Mouse (Mus musculus): ENCODE measurements at regions not wholly inside any gene's neighbourhood (a gene's known extent, or its start where the extent isn't known, plus 50 kb on each side); places are given as distances from the start of the nearest gene placed in this dataset.

DNA sequence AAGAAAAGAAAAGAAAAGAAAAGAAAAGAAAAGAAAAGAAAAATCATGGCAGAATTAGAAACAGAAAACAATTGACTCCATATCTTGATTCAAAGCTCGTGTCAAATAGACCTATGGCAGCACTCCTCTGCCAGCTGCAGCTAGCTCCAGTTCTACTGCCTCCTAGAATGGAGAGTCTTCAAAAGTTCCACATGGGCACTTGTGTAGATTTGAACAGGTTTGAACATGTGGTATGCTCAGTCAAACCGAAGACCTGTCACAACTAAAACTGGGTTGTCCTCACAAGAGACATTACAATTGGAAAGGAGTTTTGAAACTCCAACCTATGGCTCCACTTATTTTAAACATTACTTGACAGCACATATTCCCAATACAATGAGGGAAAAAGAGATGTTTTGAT, 355.6 kb upstream of the Atp2b1 start:
- no peaks in the 10 kb centered on the region for H3K27me3 ChIP-seq (ENCODE audit: control insufficient read depth, insufficient read depth, low read length)
- no peaks in the 10 kb centered on the region for H3K4me1 ChIP-seq (ENCODE audit: control insufficient read depth, insufficient read depth, low read length)
- 78% methylated on average over 2 of the region's 2 CpGs for WGBS
- DNase-seq (ENCODE audit: low spot score) = no peak
- H3K4me2 ChIP-seq (ENCODE audit: low read depth, low read length) = no peak overlapping the region
- H3K9ac ChIP-seq (replicated peaks; ENCODE audit: low read length) = no peak overlapping the region
- no peaks in the 10 kb centered on the region for H3K9me3 ChIP-seq (replicated peaks; ENCODE audit: control insufficient read depth, low read length)
- no peak for ATAC-seq (replicated peaks; ENCODE audit: insufficient number of reproducible peaks, low FRiP score, low TSS enrichment, low read depth)
- no peak overlapping the region for H3K4me3 ChIP-seq (ENCODE audit: low read depth, low read length)
- H3K36me3 ChIP-seq (replicated peaks; ENCODE audit: control insufficient read depth, insufficient read depth, low read depth, low read length) = no peaks in the 10 kb centered on the region
- H3K27ac ChIP-seq (replicated peaks; ENCODE audit: low read depth, low read length) = no peak overlapping the region

DNA sequence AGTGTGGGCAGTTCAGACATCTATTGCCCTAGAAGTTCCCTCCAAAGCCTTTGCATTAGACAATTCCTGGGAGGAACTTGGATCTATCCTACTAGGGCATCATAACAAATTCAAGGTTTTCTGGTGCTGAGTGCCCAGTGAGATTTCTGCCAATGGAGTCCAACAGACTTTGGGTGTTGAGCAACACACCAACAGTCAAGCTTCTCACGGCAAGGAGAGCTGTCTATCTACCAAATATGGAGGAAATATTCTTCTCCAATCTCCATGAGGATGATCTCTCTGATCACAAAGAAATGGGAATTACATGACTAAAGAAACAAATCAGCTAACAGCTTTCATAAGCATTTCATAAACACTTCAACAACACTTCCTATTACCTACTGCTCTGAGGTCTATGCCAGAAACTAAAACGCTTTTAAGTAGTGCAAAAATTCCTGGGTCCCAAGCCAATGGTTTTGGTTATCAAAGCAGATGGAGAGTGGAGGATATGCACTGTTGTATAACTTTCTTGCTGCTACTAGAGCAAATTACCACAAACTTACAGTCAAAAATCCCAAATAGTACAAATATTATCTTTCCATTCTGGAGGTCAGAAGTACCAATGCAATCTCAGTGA, 351.8 kb upstream of the Atp2b1 start:
- no peak for ATAC-seq (replicated peaks; ENCODE audit: insufficient number of reproducible peaks, low FRiP score, low TSS enrichment, low read depth)
- H3K27me3 ChIP-seq (ENCODE audit: control insufficient read depth, insufficient read depth, low read length) = no peaks in the 10 kb centered on the region
- H3K9me3 ChIP-seq (replicated peaks; ENCODE audit: control insufficient read depth, low read length) = no peaks in the 10 kb centered on the region
- no peak for DNase-seq (ENCODE audit: low spot score)
- H3K4me1 ChIP-seq (ENCODE audit: control insufficient read depth, insufficient read depth, low read length) = no peaks in the 10 kb centered on the region
- no peaks in the 10 kb centered on the region for H3K36me3 ChIP-seq (replicated peaks; ENCODE audit: control insufficient read depth, insufficient read depth, low read depth, low read length)
- 87% methylated on average over 2 of the region's 2 CpGs for WGBS
- H3K4me2 ChIP-seq (ENCODE audit: low read depth, low read length) = no peak overlapping the region
- no peak overlapping the region for H3K4me3 ChIP-seq (ENCODE audit: low read depth, low read length)
- no peak overlapping the region for H3K9ac ChIP-seq (replicated peaks; ENCODE audit: low read length)
- no peak overlapping the region for H3K27ac ChIP-seq (replicated peaks; ENCODE audit: low read depth, low read length)

DNA sequence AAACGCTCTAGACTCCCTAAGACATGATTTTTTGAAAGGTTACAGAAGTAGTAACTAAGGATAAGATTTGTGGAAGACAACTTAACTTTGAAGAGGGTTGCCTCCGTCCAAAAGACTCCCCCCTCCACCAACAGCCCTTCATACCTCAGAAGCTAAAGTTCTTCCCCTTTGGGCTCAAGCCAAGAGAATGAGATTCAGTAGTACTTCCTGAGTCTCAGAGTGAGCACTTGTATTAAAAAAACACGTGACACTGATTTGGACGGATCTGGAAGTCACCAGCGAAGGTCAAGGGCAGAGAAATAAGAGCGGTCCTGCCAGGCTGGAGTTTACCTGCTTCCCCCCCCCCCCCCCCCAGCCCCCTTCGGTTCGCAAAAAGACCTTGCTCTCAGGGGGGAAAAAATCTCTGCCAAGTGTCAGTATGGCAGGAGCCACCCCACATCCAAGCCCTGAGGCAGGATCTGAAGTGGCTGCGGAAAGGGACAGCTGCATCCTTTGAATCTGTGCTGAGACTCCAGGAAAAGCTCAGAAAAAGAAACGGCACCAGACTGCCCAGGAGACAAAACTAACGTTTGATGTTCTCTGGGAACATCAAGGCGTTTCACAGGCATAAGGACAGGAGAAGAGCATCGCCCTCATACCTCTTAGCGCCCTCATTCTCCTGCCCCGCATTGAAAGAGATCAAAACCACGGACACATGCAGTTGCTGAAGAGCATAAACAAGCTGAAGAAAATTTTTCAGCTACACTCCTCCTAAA, 341.2 kb upstream of the Atp2b1 start:
- H3K4me1 ChIP-seq (ENCODE audit: control insufficient read depth, insufficient read depth, low read length) = no peaks in the 10 kb centered on the region
- no peaks in the 10 kb centered on the region for H3K27me3 ChIP-seq (ENCODE audit: control insufficient read depth, insufficient read depth, low read length)
- H3K27ac ChIP-seq (replicated peaks; ENCODE audit: low read depth, low read length) = no peak overlapping the region
- H3K4me2 ChIP-seq (ENCODE audit: low read depth, low read length) = no peak overlapping the region
- peak; percentile 11 for DNase-seq (ENCODE audit: low spot score)
- no peaks in the 10 kb centered on the region for H3K36me3 ChIP-seq (replicated peaks; ENCODE audit: control insufficient read depth, insufficient read depth, low read depth, low read length)
- ATAC-seq (replicated peaks; ENCODE audit: insufficient number of reproducible peaks, low FRiP score, low TSS enrichment, low read depth) = no peak
- H3K9ac ChIP-seq (replicated peaks; ENCODE audit: low read length) = no peak overlapping the region
- no peaks in the 10 kb centered on the region for H3K9me3 ChIP-seq (replicated peaks; ENCODE audit: control insufficient read depth, low read length)
- H3K4me3 ChIP-seq (ENCODE audit: low read depth, low read length) = no peak overlapping the region
- 41% methylated on average over 16 of the region's 16 CpGs for WGBS

DNA sequence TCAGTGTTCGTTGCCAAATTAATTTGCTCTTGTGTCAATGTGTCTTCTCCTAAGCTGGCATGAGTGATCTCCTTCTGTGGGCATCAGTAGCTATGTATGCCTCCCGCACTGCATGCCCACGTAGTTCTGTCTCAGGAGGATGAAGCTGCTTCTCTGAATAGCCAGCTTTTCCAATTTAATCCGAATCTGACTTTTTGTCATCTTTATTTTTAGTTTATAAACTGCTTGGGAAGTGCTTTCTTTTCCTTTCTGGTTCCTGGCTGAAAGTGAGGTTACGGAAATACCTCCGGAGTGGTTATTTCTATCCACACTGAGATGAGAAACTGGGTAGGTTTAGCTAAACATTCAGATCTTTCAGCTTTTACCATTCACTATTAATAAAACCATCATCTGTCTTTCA, 337.2 kb upstream of the Atp2b1 start:
- Histone ChIP-seq H3K27ac (replicated peaks; ENCODE audit: low read depth, low read length) (no peak overlapping the region), H3K4me1 (ENCODE audit: control insufficient read depth, insufficient read depth, low read length) (no peaks in the 10 kb centered on the region), H3K4me3 (ENCODE audit: low read depth, low read length) (no peak overlapping the region), H3K36me3 (replicated peaks; ENCODE audit: control insufficient read depth, insufficient read depth, low read depth, low read length) (no peaks in the 10 kb centered on the region), H3K9me3 (replicated peaks; ENCODE audit: control insufficient read depth, low read length) (no peaks in the 10 kb centered on the region), H3K9ac (replicated peaks; ENCODE audit: low read length) (no peak overlapping the region), H3K27me3 (ENCODE audit: control insufficient read depth, insufficient read depth, low read length) (no peaks in the 10 kb centered on the region), H3K4me2 (ENCODE audit: low read depth, low read length) (no peak overlapping the region)
- 87% methylated on average over 6 of the region's 6 CpGs for WGBS
- DNase-seq (ENCODE audit: low spot score) (no peak), ATAC-seq (replicated peaks; ENCODE audit: insufficient number of reproducible peaks, low FRiP score, low TSS enrichment, low read depth) (no peak)

GRCm38 (mm10) chr10:98584776-98585175, 329.4 kb upstream of the Atp2b1 start:
- no peak for DNase-seq (ENCODE audit: low spot score)
- 43% methylated on average over 1 of the region's 1 CpGs for WGBS
- Histone ChIP-seq H3K4me2 (ENCODE audit: low read depth, low read length) (no peak overlapping the region), H3K27me3 (ENCODE audit: control insufficient read depth, insufficient read depth, low read length) (no peaks in the 10 kb centered on the region), H3K4me3 (ENCODE audit: low read depth, low read length) (no peak overlapping the region), H3K9me3 (replicated peaks; ENCODE audit: control insufficient read depth, low read length) (no peaks in the 10 kb centered on the region), H3K9ac (replicated peaks; ENCODE audit: low read length) (no peak overlapping the region), H3K27ac (replicated peaks; ENCODE audit: low read depth, low read length) (no peak overlapping the region), H3K36me3 (replicated peaks; ENCODE audit: control insufficient read depth, insufficient read depth, low read depth, low read length) (no peaks in the 10 kb centered on the region), H3K4me1 (ENCODE audit: control insufficient read depth, insufficient read depth, low read length) (no peaks in the 10 kb centered on the region)
- no peak for ATAC-seq (replicated peaks; ENCODE audit: insufficient number of reproducible peaks, low FRiP score, low TSS enrichment, low read depth)

- Histone ChIP-seq H3K4me1 (ENCODE audit: control insufficient read depth, insufficient read depth, low read length) (no peaks in the 10 kb centered on the region), H3K9me3 (replicated peaks; ENCODE audit: control insufficient read depth, low read length) (no peaks in the 10 kb centered on the region), H3K9ac (replicated peaks; ENCODE audit: low read length) (no peak overlapping the region), H3K27me3 (ENCODE audit: control insufficient read depth, insufficient read depth, low read length) (no peaks in the 10 kb centered on the region), H3K4me3 (ENCODE audit: low read depth, low read length) (no peak overlapping the region), H3K27ac (replicated peaks; ENCODE audit: low read depth, low read length) (no peak overlapping the region), H3K4me2 (ENCODE audit: low read depth, low read length) (no peak overlapping the region), H3K36me3 (replicated peaks; ENCODE audit: control insufficient read depth, insufficient read depth, low read depth, low read length) (no peaks in the 10 kb centered on the region)
- DNase-seq (ENCODE audit: low spot score) (no peak), ATAC-seq (replicated peaks; ENCODE audit: insufficient number of reproducible peaks, low FRiP score, low TSS enrichment, low read depth) (no peak)
- 87% methylated on average over 14 of the region's 14 CpGs for WGBS
Measured at GRCm38 (mm10) chr10:98589726-98590125, 324.5 kb upstream of the Atp2b1 start.

DNA sequence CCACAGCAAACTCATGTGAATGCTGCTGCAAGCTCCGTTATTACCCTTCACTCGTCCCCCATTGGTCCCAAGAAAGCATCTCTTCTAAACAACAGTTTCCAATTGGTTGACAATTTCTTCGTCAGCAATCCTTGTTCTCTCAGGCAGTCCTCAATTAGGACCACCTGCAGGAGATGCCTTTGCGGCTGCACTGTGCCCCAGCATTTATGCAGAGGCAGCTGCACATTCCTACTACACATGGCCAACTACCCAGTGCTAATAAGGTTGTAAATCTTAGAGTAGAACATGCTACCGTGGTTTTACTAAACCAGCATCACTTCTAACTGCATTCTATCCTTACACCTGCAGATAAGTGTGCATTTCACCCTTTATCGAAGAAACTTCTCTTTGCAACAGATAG, 322.1 kb upstream of the Atp2b1 start:
- no peaks in the 10 kb centered on the region for H3K9me3 ChIP-seq (replicated peaks; ENCODE audit: control insufficient read depth, low read length)
- H3K4me3 ChIP-seq (ENCODE audit: low read depth, low read length) = no peak overlapping the region
- WGBS = 71% methylated on average over 6 of the region's 6 CpGs
- H3K36me3 ChIP-seq (replicated peaks; ENCODE audit: control insufficient read depth, insufficient read depth, low read depth, low read length) = no peaks in the 10 kb centered on the region
- no peak overlapping the region for H3K4me2 ChIP-seq (ENCODE audit: low read depth, low read length)
- no peaks in the 10 kb centered on the region for H3K4me1 ChIP-seq (ENCODE audit: control insufficient read depth, insufficient read depth, low read length)
- no peak overlapping the region for H3K27ac ChIP-seq (replicated peaks; ENCODE audit: low read depth, low read length)
- DNase-seq (ENCODE audit: low spot score) (no peak), ATAC-seq (replicated peaks; ENCODE audit: insufficient number of reproducible peaks, low FRiP score, low TSS enrichment, low read depth) (no peak)
- H3K9ac ChIP-seq (replicated peaks; ENCODE audit: low read length) = no peak overlapping the region
- H3K27me3 ChIP-seq (ENCODE audit: control insufficient read depth, insufficient read depth, low read length) = no peaks in the 10 kb centered on the region

- Histone ChIP-seq H3K4me3 (ENCODE audit: low read depth, low read length) (no peak overlapping the region), H3K9ac (replicated peaks; ENCODE audit: low read length) (no peak overlapping the region), H3K4me2 (ENCODE audit: low read depth, low read length) (no peak overlapping the region), H3K4me1 (ENCODE audit: control insufficient read depth, insufficient read depth, low read length) (no peaks in the 10 kb centered on the region), H3K36me3 (replicated peaks; ENCODE audit: control insufficient read depth, insufficient read depth, low read depth, low read length) (no peaks in the 10 kb centered on the region), H3K27me3 (ENCODE audit: control insufficient read depth, insufficient read depth, low read length) (no peaks in the 10 kb centered on the region), H3K9me3 (replicated peaks; ENCODE audit: control insufficient read depth, low read length) (no peaks in the 10 kb centered on the region), H3K27ac (replicated peaks; ENCODE audit: low read depth, low read length) (no peak overlapping the region)
- no peak for DNase-seq (ENCODE audit: low spot score)
- ATAC-seq (replicated peaks; ENCODE audit: insufficient number of reproducible peaks, low FRiP score, low TSS enrichment, low read depth) = no peak
- 84% methylated on average over 5 of the region's 5 CpGs for WGBS
Measured at GRCm38 (mm10) chr10:98593910-98594309, 320.3 kb upstream of the Atp2b1 start.
